Mouse (Mus musculus) embryonic stem cell, embryonic (primary cell): ENCODE data around the gene Trak1.

Source experiments
- CTCF ChIA-PET, 4 experiments: fragments of 300-600 bp in 2 of 4; fragments of 350-600 bp in 2 of 4; sonication (Branson Sonifier 250); formaldehyde crosslinking; loops; one replicate each; lab custom pipeline; 2022; ENCODE audit warnings: inconsistent platforms in 2 of 4; lab: Charles Lee
- POLR2A ChIA-PET, 4 experiments: fragments of 300-600 bp in 2 of 4; fragments of 350-600 bp in 2 of 4; sonication (Branson Sonifier 250); formaldehyde crosslinking; loops; one replicate each; lab custom pipeline; 2022; ENCODE audit warnings: antibody characterized with exemption in 4 of 4, inconsistent platforms in 1 of 4; lab: Charles Lee

Gene Trak1

GRCm38 (mm10) chr9:121297171-121298064, at the start of gene Trak1:
Trak1 (plus strand) TSS chr9:121297502.
- POLR2A ChIA-PET: interaction anchor here (0.6 to 14.5 kb wide), 21 partner anchors 9 to 155 kb away, joined by 3 to 194 read pairs (median 5); no protein-coding TSS in a partner anchor

GRCm38 (mm10) chr9:121247956-121248775, 49.1 kb upstream of the Trak1 start:
- ChIA-PET POLR2A (no interaction called here), CTCF (interaction anchor here in 3 of 4 experiments (0.9 to 2.4 kb wide), 4 partner anchors 126 to 226 kb away, joined by 3 to 7 read pairs (median 4); no protein-coding TSS in a partner anchor)

More at GRCm38 (mm10) chr9:121297171-121298064, at the start of gene Trak1:
- CTCF ChIA-PET: interaction anchor here in 3 of 4 experiments (0.5 to 1.2 kb wide), 4 partner anchors 12 to 95 kb away, joined by 3 to 6 read pairs (median 5); no protein-coding TSS in a partner anchor

- CTCF ChIA-PET: interaction anchor here in 3 of 4 experiments (0.7 to 2.4 kb wide), 6 partner anchors 102 to 429 kb away, joined by 3 to 7 read pairs (median 3); no protein-coding TSS in a partner anchor
- POLR2A ChIA-PET: interaction anchor here in 2 of 4 experiments (0.5 to 0.7 kb wide), 2 partner anchors 25 to 222 kb away, joined by 6 to 7 read pairs; no protein-coding TSS in a partner anchor
Measured at GRCm38 (mm10) chr9:121249805-121250204, 47.5 kb upstream of the Trak1 start.

- ChIA-PET CTCF (interaction anchor here in 3 of 4 experiments (0.6 to 2.4 kb wide), 5 partner anchors 101 to 225 kb away, joined by 3 to 11 read pairs (median 7); no protein-coding TSS in a partner anchor), POLR2A (interaction anchor here in 2 of 4 experiments (0.6 to 0.8 kb wide), 2 partner anchors 32 to 63 kb away, joined by 3 read pairs; no protein-coding TSS in a partner anchor)
Measured at GRCm38 (mm10) chr9:121250854-121251253, 46.4 kb upstream of the Trak1 start.

- ChIA-PET POLR2A (no interaction called here), CTCF (interaction anchor here in 1 of 4 experiments (0.5 kb wide), 1 partner anchor 1371 kb away, joined by 3 read pairs; no protein-coding TSS in a partner anchor)
Measured at GRCm38 (mm10) chr9:121253983-121254382, 43.3 kb upstream of the Trak1 start.

- POLR2A ChIA-PET: no interaction called here
- CTCF ChIA-PET: interaction anchor here in 1 of 4 experiments (0.5 kb wide), 1 partner anchor 1370 kb away, joined by 3 read pairs; no protein-coding TSS in a partner anchor
Measured at GRCm38 (mm10) chr9:121254761-121255160, 42.5 kb upstream of the Trak1 start.

- ChIA-PET POLR2A (no interaction called here), CTCF (no interaction called here)
Measured at GRCm38 (mm10) chr9:121257106-121257505, 40.2 kb upstream of the Trak1 start.

GRCm38 (mm10) chr9:121265307-121265706, 32.0 kb upstream of the Trak1 start:
- POLR2A ChIA-PET: interaction anchor here in 1 of 4 experiments (0.6 kb wide), 1 partner anchor 862 kb away, joined by 3 read pairs; no protein-coding TSS in a partner anchor
- CTCF ChIA-PET: interaction anchor here in 1 of 4 experiments (0.6 kb wide), 1 partner anchor 113 kb away, joined by 3 read pairs; no protein-coding TSS in a partner anchor

GRCm38 (mm10) chr9:121271149-121271548, 26.2 kb upstream of the Trak1 start:
- CTCF ChIA-PET: interaction anchor here in 1 of 4 experiments (0.6 kb wide), 1 partner anchor 1171 kb away, joined by 4 read pairs; no protein-coding TSS in a partner anchor
- POLR2A ChIA-PET: no interaction called here

- ChIA-PET POLR2A (interaction anchor here in 2 of 4 experiments (1.0 to 1.6 kb wide), 2 partner anchors 42 to 586 kb away, joined by 3 read pairs; no protein-coding TSS in a partner anchor), CTCF (interaction anchor here in 2 of 4 experiments (0.6 kb wide), 2 partner anchors 499 to 1171 kb away, joined by 3 to 4 read pairs; no protein-coding TSS in a partner anchor)
Measured at GRCm38 (mm10) chr9:121271561-121271960, 25.7 kb upstream of the Trak1 start.

- POLR2A ChIA-PET: interaction anchor here in 3 of 4 experiments (0.7 to 1.6 kb wide), 4 partner anchors 27 to 108 kb away, joined by 3 to 7 read pairs (median 6); no protein-coding TSS in a partner anchor
- CTCF ChIA-PET: interaction anchor here in 1 of 4 experiments (0.7 kb wide), 1 partner anchor 203 kb away, joined by 3 read pairs; no protein-coding TSS in a partner anchor
Measured at GRCm38 (mm10) chr9:121276745-121277117, 20.6 kb upstream of the Trak1 start.

- CTCF ChIA-PET: interaction anchor here in 2 of 4 experiments (0.6 to 0.7 kb wide), 2 partner anchors 30 to 203 kb away, joined by 3 to 10 read pairs; no protein-coding TSS in a partner anchor
- POLR2A ChIA-PET: interaction anchor here in 3 of 4 experiments (0.6 to 2.1 kb wide), 8 partner anchors 20 to 1919 kb away, joined by 3 to 7 read pairs (median 4); partner anchors contain the start of gene Trak1 (in 1 of the 3)
Measured at GRCm38 (mm10) chr9:121277118-121278060, 19.9 kb upstream of the Trak1 start, which contains the start of gene Ulk4. Ulk4 (minus strand) TSS chr9:121277197.

GRCm38 (mm10) chr9:121279216-121279615, 18.1 kb upstream of the Trak1 start:
- CTCF ChIA-PET: interaction anchor here in 2 of 4 experiments (0.6 to 1.5 kb wide), 5 partner anchors 92 to 710 kb away, joined by 3 to 6 read pairs (median 3); no protein-coding TSS in a partner anchor

GRCm38 (mm10) chr9:121281891-121282290, 15.4 kb upstream of the Trak1 start:
- CTCF ChIA-PET: interaction anchor here in 2 of 4 experiments (0.6 to 5.2 kb wide), 9 partner anchors 66 to 753 kb away, joined by 3 to 34 read pairs (median 4); no protein-coding TSS in a partner anchor
- POLR2A ChIA-PET: interaction anchor here in 1 of 4 experiments (1.0 to 1.1 kb wide), 2 partner anchors 70 to 96 kb away, joined by 3 to 4 read pairs; no protein-coding TSS in a partner anchor

More at GRCm38 (mm10) chr9:121279216-121279615, 18.1 kb upstream of the Trak1 start:
- POLR2A ChIA-PET: interaction anchor here in 2 of 4 experiments (1.5 to 2.1 kb wide), 3 partner anchors 18 to 92 kb away, joined by 4 to 5 read pairs (median 4); partner anchors contain the start of gene Trak1 (in 1 of the 2)

GRCm38 (mm10) chr9:121283620-121284185, 13.6 kb upstream of the Trak1 start:
- ChIA-PET POLR2A (interaction anchor here in 2 of 4 experiments (0.6 to 1.8 kb wide), 8 partner anchors 17 to 88 kb away, joined by 3 to 6 read pairs (median 4); no protein-coding TSS in a partner anchor), CTCF (interaction anchor here in 3 of 4 experiments (0.6 to 5.2 kb wide), 22 partner anchors 17 to 1310 kb away, joined by 3 to 34 read pairs (median 4); no protein-coding TSS in a partner anchor)
